ENCODE assay signal across 21 mouse cellular contexts in the genomic region with DNA sequence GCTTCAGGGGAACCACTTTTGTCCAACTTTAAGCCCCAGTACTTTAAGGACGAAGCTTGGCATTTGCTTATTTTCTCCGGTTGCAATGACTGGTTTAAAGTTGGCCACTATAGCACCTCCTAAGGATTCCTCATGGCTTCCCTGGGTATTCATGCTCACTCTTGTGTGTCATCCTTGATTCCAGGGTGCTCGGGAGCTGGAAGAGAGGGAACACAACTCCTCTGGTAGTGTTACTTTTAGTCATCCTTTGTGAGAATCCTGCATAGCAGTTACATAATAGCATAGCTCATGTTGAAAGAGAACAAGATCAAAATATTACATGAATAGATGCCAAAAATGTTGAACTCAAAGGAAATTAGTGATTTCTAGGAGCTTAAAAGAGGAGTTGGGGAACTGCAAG.
DNase-seq lines count a peak whose midpoint lies in the region; TF ChIP-seq lines count a peak whose summit lies in the region.
"Had no signal": no experiment of that assay in that cellular context is flagged by ENCODE, and none has a peak within 500 bp of the region (broad histone marks: within the 10 kb centered on the region; RNA-seq: fewer than 3 reads in every experiment).

No protein-coding gene starts in this region.

- no peak for TF ChIP-seq CTCF in kidney, adult 2 months (conservative IDR thresholded peaks at IDR 0.05; ENCODE audit: insufficient read depth, insufficient read length, low read depth, low read length)

- H3K36me3 ChIP-seq in kidney, adult 2 months (ENCODE audit: control insufficient read depth, insufficient read depth, low read length): no peaks in the 10 kb centered on the region
- H3K36me3 ChIP-seq: embryonic facial prominence, embryonic 12.5 days; embryonic facial prominence, embryonic 15.5 days; hindbrain, embryonic 12.5 days; hindbrain, embryonic 15.5 days had no signal

- TF ChIP-seq POLR2A in kidney, adult 2 months (IDR thresholded peaks at IDR 0.05; ENCODE audit: low read depth, low read length): no peak

- H3K27ac ChIP-seq in kidney, adult 2 months (ENCODE audit: insufficient read depth, low read depth, low read length): no peak overlapping the region
- H3K27ac ChIP-seq: embryonic facial prominence, embryonic 12.5 days; embryonic facial prominence, embryonic 15.5 days; gastrocnemius, adult 2 months; hindbrain, embryonic 12.5 days; hindbrain, embryonic 15.5 days had no signal

- no peaks in the 10 kb centered on the region for H3K4me1 ChIP-seq in kidney, adult 2 months (ENCODE audit: control insufficient read depth, insufficient read depth, low read length)
- H3K4me1 ChIP-seq: embryonic facial prominence, embryonic 12.5 days; embryonic facial prominence, embryonic 15.5 days; hindbrain, embryonic 12.5 days; hindbrain, embryonic 15.5 days had no signal

- intact Hi-C loops in left cerebral cortex, postnatal 25 days (cut with DNase I): no loop called here
- intact Hi-C loops in left cerebral cortex, postnatal 10 days (cut with DNase I): no loop called here

- H3K27me3 ChIP-seq in kidney, adult 2 months (replicated peaks; ENCODE audit: control insufficient read depth, insufficient read depth, low read length): no peaks in the 10 kb centered on the region
- H3K27me3 ChIP-seq: embryonic facial prominence, embryonic 12.5 days; embryonic facial prominence, embryonic 15.5 days; hindbrain, embryonic 12.5 days; hindbrain, embryonic 15.5 days; Patski had no signal

- H3K4me3 ChIP-seq in kidney, adult 2 months (ENCODE audit: insufficient read depth, low read depth, low read length): no peak overlapping the region
- H3K4me3 ChIP-seq: embryonic facial prominence, embryonic 12.5 days; embryonic facial prominence, embryonic 15.5 days; gastrocnemius, adult 2 months; hindbrain, embryonic 12.5 days; hindbrain, embryonic 15.5 days had no signal

- 77% methylated on average over 3 of the region's 3 CpGs for WGBS in kidney, adult 2 months

- DNase-seq in frontal cortex, postnatal 36 days (ENCODE audit: low spot score in 2 of 2): peak; percentile 6 to 9
- no peak for DNase-seq in frontal cortex, postnatal 14 days (ENCODE audit: low spot score in 2 of 2)
- DNase-seq in left cerebral cortex, postnatal 25 days (ENCODE audit: low spot score in 2 of 2): peak; percentile 3 to 45
- no peak for DNase-seq in left cerebral cortex, postnatal 10 days (ENCODE audit: extremely low spot score in 1 of 2, low spot score in 2 of 2)
- DNase-seq in brain, adult 2 months (ENCODE audit: low read depth, low spot score): peak; percentile 69
- no peak for DNase-seq in kidney, adult 2 months
- DNase-seq: adrenal gland, postnatal 10 days; adrenal gland, postnatal 36 days; cerebellum, adult 11 months; cerebellum, adult 2 months; cerebellum, adult 9-11 months; cerebellum, postnatal 25 days; forebrain, postnatal 0 days; gastrocnemius, adult 2 months; gastrocnemius, postnatal 14 days; heart, adult 11 months had no signal

Comparison
In these comparisons a context has a peak if more than half of its experiments do, and no peak if none do; other contexts are left out.
1. DNase-seq: peak in frontal cortex, postnatal 36 days (2 of 2), left cerebral cortex, postnatal 25 days (2 of 2) and brain, adult 2 months (single experiment); none in frontal cortex, postnatal 14 days (0 of 2), left cerebral cortex, postnatal 10 days (0 of 2) and kidney, adult 2 months (single experiment).